Mouse (Mus musculus): Measurements from ENCODE around the gene Man1a. TPM values are rescaled to one million over a fixed set of nuclear protein-coding genes. Genes with fewer than 3 reads are reported as not detected.

Gene Man1a
- total and polyA plus RNA-seq, 3 experiments, result 5.8 to 7.3 TPM; not detected in 1

DNA sequence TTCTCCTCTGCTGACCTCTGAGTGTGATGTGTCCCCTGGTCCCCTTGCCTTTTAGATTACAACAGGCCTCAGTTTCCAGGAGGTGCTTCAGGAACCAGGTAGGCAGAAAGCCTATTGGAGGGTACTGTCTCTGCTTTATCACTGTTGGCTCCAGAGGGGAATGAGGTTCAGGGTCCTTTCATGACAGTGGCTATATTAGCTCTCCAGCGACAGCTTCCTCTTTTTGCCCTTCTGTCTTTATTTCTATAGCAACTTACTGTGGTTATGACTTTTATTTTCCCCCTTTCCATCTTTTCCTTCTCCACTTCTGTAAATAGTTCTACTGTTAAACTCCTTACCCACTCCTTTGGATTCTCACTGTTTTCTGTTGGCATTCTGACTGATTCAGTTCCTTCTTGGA, 216.5 kb downstream of the Man1a start:
- peak; percentile 18 for DNase-seq (ENCODE audit: low read depth, low spot score)
- Histone ChIP-seq H3K27me3 (ENCODE audit: control insufficient read depth in 1 of 2, insufficient read depth in 2 of 2, low read length in 2 of 2) (no peaks in the 10 kb centered on the region), H3K4me3 (ENCODE audit: control insufficient read depth in 1 of 2, insufficient read depth in 1 of 2, low read depth in 2 of 2, low read length in 2 of 2) (no peak overlapping the region), H3K27ac (ENCODE audit: control insufficient read depth, low read depth, low read length) (no peak overlapping the region), H3K9me3 (replicated peaks; ENCODE audit: insufficient read depth, low read length) (no peaks in the 10 kb centered on the region), H3K4me1 (ENCODE audit: control insufficient read depth in 1 of 2, insufficient read depth in 2 of 2, low read length in 2 of 2) (no peaks in the 10 kb centered on the region), H3K36me3 (ENCODE audit: control insufficient read depth in 1 of 2, insufficient read depth in 2 of 2, low read length in 2 of 2) (no peaks in the 10 kb centered on the region), H3K9ac (ENCODE audit: control insufficient read depth, low read depth, low read length, poor library complexity, severe bottlenecking) (no peak overlapping the region), H3K79me2 (ENCODE audit: control insufficient read depth, insufficient read depth, low read length, poor library complexity) (no peaks in the 10 kb centered on the region)
- TF ChIP-seq USF1 (IDR thresholded peaks at IDR 0.05; ENCODE audit: low read depth, low read length), result no peak
- no peak for TF ChIP-seq MXI1 (IDR thresholded peaks at IDR 0.05; ENCODE audit: low read depth, low read length)
- TF ChIP-seq MEF2A (IDR thresholded peaks at IDR 0.05; ENCODE audit: extremely low read depth, insufficient replicate concordance, low read depth, low read length, poor library complexity, severe bottlenecking), result no peak
- no peak for TF ChIP-seq ZNF384 (IDR thresholded peaks at IDR 0.05; ENCODE audit: low read depth, low read length)
- TF ChIP-seq NELFE (IDR thresholded peaks at IDR 0.05; ENCODE audit: low read depth, low read length), result no peak
- no peak for TF ChIP-seq GATA1 (IDR thresholded peaks at IDR 0.05; ENCODE audit: low read depth, low read length)
- no peak for TF ChIP-seq CTCF (IDR thresholded peaks at IDR 0.05 in 2 of 3, conservative IDR thresholded peaks at IDR 0.05 in 1 of 3; ENCODE audit: control insufficient read depth in 1 of 3, insufficient read depth in 1 of 3, low read depth in 2 of 3, low read length in 3 of 3, poor library complexity in 1 of 3, severe bottlenecking in 1 of 3)
- TF ChIP-seq SIN3A (IDR thresholded peaks at IDR 0.05; ENCODE audit: low read length), result no peak
- TF ChIP-seq POLR2AphosphoS5 (IDR thresholded peaks at IDR 0.05; ENCODE audit: borderline replicate concordance, low read depth, low read length), result no peak
- no peak for TF ChIP-seq ELF1 (IDR thresholded peaks at IDR 0.05; ENCODE audit: low read depth, low read length)
- TF ChIP-seq GABPA (IDR thresholded peaks at IDR 0.05; ENCODE audit: low read depth, low read length), result no peak
- TF ChIP-seq BHLHE40 (IDR thresholded peaks at IDR 0.05; ENCODE audit: borderline replicate concordance, low read depth, low read length), result no peak
- no peak for TF ChIP-seq POLR2AphosphoS2 (IDR thresholded peaks at IDR 0.05; ENCODE audit: low read length)
- TF ChIP-seq TCF12 (IDR thresholded peaks at IDR 0.05; ENCODE audit: low read depth, low read length), result no peak

GRCm38 (mm10) chr10:53859224-53859623, 217.2 kb downstream of the Man1a start:
- no peaks in the 10 kb centered on the region for H3K4me1 ChIP-seq (ENCODE audit: control insufficient read depth in 1 of 2, insufficient read depth in 2 of 2, low read length in 2 of 2)
- no peaks in the 10 kb centered on the region for H3K36me3 ChIP-seq (ENCODE audit: control insufficient read depth in 1 of 2, insufficient read depth in 2 of 2, low read length in 2 of 2)
- H3K4me3 ChIP-seq (ENCODE audit: control insufficient read depth in 1 of 2, insufficient read depth in 1 of 2, low read depth in 2 of 2, low read length in 2 of 2), result no peak overlapping the region
- no peaks in the 10 kb centered on the region for H3K9me3 ChIP-seq (replicated peaks; ENCODE audit: insufficient read depth, low read length)
- H3K79me2 ChIP-seq (ENCODE audit: control insufficient read depth, insufficient read depth, low read length, poor library complexity), result no peaks in the 10 kb centered on the region
- DNase-seq (ENCODE audit: low read depth, low spot score), result peak; percentile 43
- H3K27me3 ChIP-seq (ENCODE audit: control insufficient read depth in 1 of 2, insufficient read depth in 2 of 2, low read length in 2 of 2), result no peaks in the 10 kb centered on the region
- H3K9ac ChIP-seq (ENCODE audit: control insufficient read depth, low read depth, low read length, poor library complexity, severe bottlenecking), result no peak overlapping the region
- no peak overlapping the region for H3K27ac ChIP-seq (ENCODE audit: control insufficient read depth, low read depth, low read length)
- TF ChIP-seq MXI1 (IDR thresholded peaks at IDR 0.05; ENCODE audit: low read depth, low read length), result no peak
- no peak for TF ChIP-seq MEF2A (IDR thresholded peaks at IDR 0.05; ENCODE audit: extremely low read depth, insufficient replicate concordance, low read depth, low read length, poor library complexity, severe bottlenecking)
- TF ChIP-seq UBTF (IDR thresholded peaks at IDR 0.05; ENCODE audit: borderline replicate concordance, insufficient read depth, low read depth, low read length), result no peak
- no peak for TF ChIP-seq TCF12 (IDR thresholded peaks at IDR 0.05; ENCODE audit: low read depth, low read length)
- TF ChIP-seq POLR2A (IDR thresholded peaks at IDR 0.05; ENCODE audit: control insufficient read depth in 1 of 2, insufficient read depth in 1 of 2, low read depth in 1 of 2, low read length in 2 of 2, poor library complexity in 1 of 2), result no peak
- no peak for TF ChIP-seq JUND (IDR thresholded peaks at IDR 0.05; ENCODE audit: low read depth, low read length)
- peak; percentile 67 for TF ChIP-seq SMC3 (IDR thresholded peaks at IDR 0.05; ENCODE audit: low read depth, low read length)
- no peak for TF ChIP-seq POLR2AphosphoS2 (IDR thresholded peaks at IDR 0.05; ENCODE audit: low read length)
- TF ChIP-seq MYB (IDR thresholded peaks at IDR 0.05; ENCODE audit: low read depth, low read length), result no peak
- no peak for TF ChIP-seq GATA1 (IDR thresholded peaks at IDR 0.05; ENCODE audit: low read depth, low read length)
- no peak for TF ChIP-seq NRF1 (IDR thresholded peaks at IDR 0.05; ENCODE audit: insufficient read depth, low read depth, low read length, poor library complexity, severe bottlenecking)
- TF ChIP-seq BHLHE40 (IDR thresholded peaks at IDR 0.05; ENCODE audit: borderline replicate concordance, low read depth, low read length), result no peak
- TF ChIP-seq ZNF384 (IDR thresholded peaks at IDR 0.05; ENCODE audit: low read depth, low read length), result no peak
- TF ChIP-seq ETS1 (IDR thresholded peaks at IDR 0.05; ENCODE audit: low read depth, low read length), result no peak
- no peak for TF ChIP-seq TAL1 (IDR thresholded peaks at IDR 0.05; ENCODE audit: low read length)
- no peak for TF ChIP-seq USF1 (IDR thresholded peaks at IDR 0.05; ENCODE audit: low read depth, low read length)
- no peak for TF ChIP-seq CHD2 (IDR thresholded peaks at IDR 0.05; ENCODE audit: low read length)
- no peak for TF ChIP-seq SIN3A (IDR thresholded peaks at IDR 0.05; ENCODE audit: low read length)
- TF ChIP-seq ZKSCAN1 (IDR thresholded peaks at IDR 0.05; ENCODE audit: low read depth, low read length), result no peak
- no peak for TF ChIP-seq USF2 (IDR thresholded peaks at IDR 0.05; ENCODE audit: borderline replicate concordance in 1 of 2, insufficient read depth in 1 of 2, low read depth in 1 of 2, low read length in 2 of 2)
- no peak for TF ChIP-seq ELF1 (IDR thresholded peaks at IDR 0.05; ENCODE audit: low read depth, low read length)
- no peak for TF ChIP-seq CHD1 (IDR thresholded peaks at IDR 0.05; ENCODE audit: low read depth, low read length)
- no peak for TF ChIP-seq KAT2A (conservative IDR thresholded peaks at IDR 0.05; ENCODE audit: low read depth, low read length)
- no peak for TF ChIP-seq POLR2AphosphoS5 (IDR thresholded peaks at IDR 0.05; ENCODE audit: borderline replicate concordance, low read depth, low read length)
- TF ChIP-seq E2F4 (IDR thresholded peaks at IDR 0.05; ENCODE audit: borderline replicate concordance, low read depth, low read length), result no peak
- no peak for TF ChIP-seq MYC (IDR thresholded peaks at IDR 0.05; ENCODE audit: low read depth, low read length)
- TF ChIP-seq GABPA (IDR thresholded peaks at IDR 0.05; ENCODE audit: low read depth, low read length), result no peak

Data from MEL (cell line).